Mouse (Mus musculus) heart, postnatal 10 days (tissue): Measurements from ENCODE around the gene H2-Eb1. TPM values are rescaled to one million over a fixed set of nuclear protein-coding genes. Genes with fewer than 3 reads are reported as not detected.
A peak's percentile ranks its signal among the peaks of the same experiment; 100 is the strongest.

Experiments used
- DNase-seq, 2 experiments: peaks; one replicate each; pipeline ENCODE4 v3.0.0; 2021
- intact Hi-C: fragments of 180-260 bp; cut with DNase I; formaldehyde crosslinking; loops from one replicate; pipeline ENCODE4 v1.15.1; 2025
- total RNA-seq, 2 experiments: library from RNA; stranded (reverse); gene quantifications; 2 replicates each; pipeline ENCODE4 v1.2.3; 2021

H2-Eb1 gene
- 1 to 10 TPM; 7.5 to 8.4 TPM for total RNA-seq

DNA sequence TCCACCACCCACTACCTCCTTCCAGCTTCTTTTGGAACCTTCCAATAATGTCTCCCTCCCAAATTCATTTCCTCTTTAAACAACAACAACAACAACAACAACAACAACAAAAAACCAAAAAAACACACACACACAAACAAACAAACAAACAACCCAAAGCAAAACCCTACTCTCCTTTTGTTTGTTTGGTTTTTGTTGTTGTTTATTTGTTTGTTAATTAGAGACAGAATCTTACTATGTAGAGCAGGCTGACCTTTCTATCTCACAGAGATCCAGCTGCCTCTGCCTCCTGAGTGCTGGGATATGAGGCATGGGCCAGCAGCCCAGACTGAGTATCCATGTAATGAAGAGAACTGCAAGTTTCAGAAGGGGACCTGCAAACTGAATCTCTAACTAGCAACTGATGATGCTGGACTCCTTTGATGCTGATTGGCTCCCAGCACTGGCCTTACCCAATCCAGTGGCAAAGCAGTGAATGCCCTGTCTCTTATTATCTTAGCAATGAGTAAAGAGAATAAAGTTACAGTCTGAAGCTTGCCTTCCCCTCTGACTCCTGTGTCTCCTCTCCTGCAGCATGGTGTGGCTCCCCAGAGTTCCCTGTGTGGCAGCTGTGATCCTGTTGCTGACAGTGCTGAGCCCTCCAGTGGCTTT lies at the start of gene H2-Eb1:
Gene H2-Eb1 (plus strand): TSS at position 488 of the 651 bp plus-strand sequence.
- DNase-seq: peak; percentile 90 to 91
- intact Hi-C loops: no loop called here

DNA sequence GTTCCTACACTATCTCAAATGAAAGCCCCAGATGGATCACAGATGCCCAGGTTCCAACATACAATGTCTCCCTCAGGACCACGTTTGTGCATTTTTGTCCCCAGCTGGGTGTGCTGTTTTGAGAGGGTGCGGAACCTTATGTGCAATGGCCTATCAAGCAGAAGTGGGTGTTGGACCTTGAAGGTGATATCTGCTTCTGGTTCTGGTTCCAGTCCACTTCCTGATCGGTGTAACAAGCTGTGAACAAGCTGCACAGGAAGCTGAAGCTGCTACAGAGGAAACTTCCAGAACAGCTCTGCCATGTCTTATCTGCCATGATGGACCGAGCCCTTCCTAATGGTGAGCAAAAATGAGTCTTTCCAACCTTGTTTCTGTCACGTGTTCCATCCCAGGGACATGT lies 49.2 kb upstream of the H2-Eb1 start:
- intact Hi-C loops: no loop called here
- no peak for DNase-seq

DNA sequence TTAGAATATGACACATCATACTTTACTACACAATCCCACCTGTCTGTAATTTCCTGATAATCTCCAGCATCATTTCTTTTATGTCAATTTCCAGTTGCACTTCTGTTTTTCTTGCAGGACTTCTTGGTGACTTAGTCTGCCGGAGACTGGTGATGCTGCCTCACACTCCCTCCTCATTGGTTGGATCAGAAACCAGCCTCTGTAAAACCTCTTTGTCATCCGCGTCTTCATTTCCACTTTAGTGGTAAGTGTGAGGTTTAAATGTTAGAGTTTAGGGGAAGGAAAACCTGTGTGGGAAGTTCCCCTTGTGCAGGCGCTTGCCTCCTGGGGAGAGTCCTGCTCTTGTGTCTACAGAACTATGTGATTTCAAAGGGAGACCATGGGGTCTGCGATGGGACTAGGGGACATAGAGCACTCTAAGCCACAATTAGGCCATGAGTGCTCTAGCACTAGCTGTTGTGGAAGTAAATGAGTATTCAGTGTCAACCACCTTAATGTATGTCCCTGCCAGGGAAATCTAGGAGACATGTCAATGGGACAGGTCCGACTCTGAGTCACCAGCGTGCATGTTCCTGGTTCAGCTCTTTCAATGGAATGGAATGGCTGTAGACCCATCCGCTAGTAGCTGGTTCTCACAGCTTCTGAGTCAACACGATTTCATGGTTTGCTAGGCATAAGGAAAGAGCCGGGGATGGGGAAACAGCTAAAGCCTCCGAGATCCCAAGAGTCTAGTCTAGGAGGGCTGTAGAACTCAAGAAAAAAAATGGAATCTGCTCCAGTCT lies 47.9 kb upstream of the H2-Eb1 start, which contains the start of gene H2-Ab1:
Gene H2-Ab1 (plus strand): TSS at position 96 of the 782 bp plus-strand sequence.
- intact Hi-C loops: no loop called here

DNA sequence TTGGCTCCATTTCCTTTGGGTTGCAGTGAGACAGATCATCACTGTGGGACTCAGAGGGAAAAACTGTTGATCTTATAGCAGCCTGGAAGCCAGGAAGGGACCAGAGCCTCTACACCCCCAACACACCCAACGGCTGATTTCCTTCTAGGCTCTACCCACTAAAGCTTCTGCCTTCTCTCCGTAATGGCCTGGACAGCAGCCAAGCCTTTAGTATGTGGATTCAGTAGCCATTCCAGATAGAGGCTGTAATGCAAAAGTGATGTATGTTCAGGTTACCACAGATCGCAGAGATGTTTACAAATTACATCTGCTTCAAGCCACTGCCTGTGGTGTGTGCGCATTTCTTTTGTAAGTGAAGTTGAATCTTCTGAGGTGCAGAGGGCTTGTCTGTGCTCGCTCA lies 45.1 kb upstream of the H2-Eb1 start:
- no peak for DNase-seq
- intact Hi-C loops: no loop called here

More for the DNA sequence above, 47.9 kb upstream of the H2-Eb1 start, which contains the start of gene H2-Ab1:
- peak; percentile 81 to 91 for DNase-seq

DNA sequence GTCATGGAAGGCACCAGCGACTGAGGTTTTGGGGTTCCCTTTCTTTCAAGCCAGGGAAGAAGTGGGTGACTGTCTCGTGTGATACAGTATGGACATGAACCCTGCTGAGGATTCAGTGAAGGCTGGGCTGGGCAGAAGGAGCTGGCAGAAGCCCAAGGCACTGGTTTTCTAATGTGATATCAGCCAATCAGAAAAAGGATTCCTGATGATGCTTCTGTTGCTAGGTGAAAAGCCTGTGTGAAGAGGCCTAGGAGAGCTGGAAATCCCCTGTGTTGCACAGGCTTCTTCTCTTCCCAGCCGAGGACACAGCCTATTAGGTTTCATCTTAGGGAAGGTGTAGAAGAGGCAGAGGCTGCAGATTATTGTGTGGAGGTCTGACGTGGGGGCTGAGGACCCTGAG lies 44.2 kb upstream of the H2-Eb1 start:
- intact Hi-C loops: no loop called here
- peak; percentile 81 to 88 for DNase-seq

DNA sequence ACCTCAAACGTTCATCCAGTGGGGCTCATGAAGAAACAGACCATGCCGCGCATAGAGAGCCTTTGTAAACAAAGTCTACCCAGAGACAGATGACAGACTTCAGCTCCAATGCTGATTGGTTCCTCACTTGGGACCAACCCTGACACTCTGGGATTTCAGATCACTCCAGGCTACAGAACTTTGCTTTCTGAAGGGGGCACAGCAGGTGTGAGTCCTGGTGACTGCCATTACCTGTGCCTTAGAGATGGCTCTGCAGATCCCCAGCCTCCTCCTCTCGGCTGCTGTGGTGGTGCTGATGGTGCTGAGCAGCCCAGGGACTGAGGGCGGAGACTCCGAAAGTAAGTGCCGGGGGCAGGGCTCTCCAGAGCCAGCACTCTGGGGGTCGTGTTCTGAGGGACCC lies 42.6 kb upstream of the H2-Eb1 start:
- DNase-seq: peak; percentile 82 to 87

DNA sequence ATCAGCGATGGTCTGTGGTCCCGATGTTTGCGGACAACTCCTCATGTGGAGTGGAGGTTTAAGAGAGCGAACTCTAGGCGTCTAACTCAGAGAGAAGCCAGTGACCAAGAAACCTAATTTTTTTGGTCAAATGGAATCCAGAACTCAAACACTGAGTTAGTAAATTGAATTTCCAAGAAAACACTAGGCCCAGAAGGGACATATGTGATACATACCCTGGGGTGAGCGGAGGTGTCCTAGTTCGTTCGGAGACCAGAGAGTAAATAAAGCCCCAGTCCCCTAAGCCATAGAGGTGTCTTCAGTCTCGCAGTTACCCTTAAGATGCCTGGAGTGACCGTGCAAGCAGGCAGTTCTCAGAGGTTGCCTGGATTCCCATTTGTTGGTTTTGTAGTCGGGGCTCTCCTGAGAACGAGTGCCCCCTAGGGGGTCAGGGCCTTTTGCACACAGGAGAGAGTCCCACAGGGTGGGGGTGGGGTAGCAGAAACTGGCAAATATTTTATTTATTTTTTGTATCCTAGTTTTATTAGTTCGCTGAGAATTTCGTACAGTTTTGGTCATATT lies 41.8 kb upstream of the H2-Eb1 start:
- DNase-seq: no peak
- intact Hi-C loops: no loop called here

More for the DNA sequence above, 42.6 kb upstream of the H2-Eb1 start:
- intact Hi-C loops: no loop called here

DNA sequence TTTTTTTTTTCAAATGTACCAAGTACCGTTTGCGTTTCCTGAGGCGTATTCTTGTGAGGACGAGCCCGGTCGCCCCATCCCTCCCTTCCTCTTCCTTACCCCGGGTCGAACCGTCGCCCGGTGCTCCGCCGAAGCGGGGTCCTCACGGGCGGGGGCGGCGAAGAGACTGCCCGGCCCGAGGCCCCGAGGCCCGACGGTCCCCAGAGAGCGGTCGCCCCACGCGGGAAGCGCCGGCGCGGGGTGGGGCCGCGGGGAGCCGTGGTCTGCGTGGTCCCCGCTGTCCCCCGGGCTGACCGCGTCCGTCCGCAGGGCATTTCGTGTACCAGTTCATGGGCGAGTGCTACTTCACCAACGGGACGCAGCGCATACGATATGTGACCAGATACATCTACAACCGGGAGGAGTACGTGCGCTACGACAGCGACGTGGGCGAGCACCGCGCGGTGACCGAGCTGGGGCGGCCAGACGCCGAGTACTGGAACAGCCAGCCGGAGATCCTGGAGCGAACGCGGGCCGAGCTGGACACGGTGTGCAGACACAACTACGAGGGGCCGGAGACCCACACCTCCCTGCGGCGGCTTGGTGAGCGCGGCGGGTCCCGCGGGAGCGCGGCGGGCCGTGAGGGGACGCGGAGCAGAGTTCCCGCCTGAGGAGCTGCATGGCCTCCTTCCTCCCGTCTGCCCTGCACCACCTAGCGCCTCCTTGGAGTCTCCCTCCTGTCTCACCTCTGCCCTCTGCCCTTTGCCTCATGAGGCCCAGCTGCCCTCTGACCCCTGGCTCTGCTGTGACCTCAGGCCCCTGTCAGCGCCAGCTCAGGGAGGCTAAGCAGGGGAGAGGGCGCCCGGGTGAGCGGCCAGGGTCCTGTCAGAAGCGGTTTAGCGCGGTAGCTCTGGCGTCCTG lies 41.0 kb upstream of the H2-Eb1 start:
- peak in 1 of 2 experiments; percentile 23 for DNase-seq
- intact Hi-C loops: no loop called here

DNA sequence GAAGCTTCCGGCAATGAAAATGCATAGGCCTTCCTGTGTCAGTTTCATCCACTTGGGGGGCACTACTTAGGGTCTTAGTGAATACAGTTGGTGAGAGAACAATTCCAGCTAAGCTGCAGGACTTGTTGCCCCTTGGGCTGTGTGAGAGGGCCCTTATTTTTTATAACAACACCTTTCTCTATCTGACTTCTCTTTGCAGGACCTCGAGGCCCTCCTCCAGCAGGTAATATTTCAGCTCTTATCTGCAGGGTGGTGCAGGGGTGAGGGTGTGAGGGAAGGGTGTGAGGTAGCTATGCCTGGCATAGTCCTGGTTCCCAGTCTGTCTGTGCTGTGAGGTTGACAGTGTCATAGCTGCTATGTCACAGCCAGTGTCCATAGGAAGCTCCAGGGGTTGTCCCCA lies 37.4 kb upstream of the H2-Eb1 start:
- DNase-seq: no peak
- intact Hi-C loops: no loop called here

DNA sequence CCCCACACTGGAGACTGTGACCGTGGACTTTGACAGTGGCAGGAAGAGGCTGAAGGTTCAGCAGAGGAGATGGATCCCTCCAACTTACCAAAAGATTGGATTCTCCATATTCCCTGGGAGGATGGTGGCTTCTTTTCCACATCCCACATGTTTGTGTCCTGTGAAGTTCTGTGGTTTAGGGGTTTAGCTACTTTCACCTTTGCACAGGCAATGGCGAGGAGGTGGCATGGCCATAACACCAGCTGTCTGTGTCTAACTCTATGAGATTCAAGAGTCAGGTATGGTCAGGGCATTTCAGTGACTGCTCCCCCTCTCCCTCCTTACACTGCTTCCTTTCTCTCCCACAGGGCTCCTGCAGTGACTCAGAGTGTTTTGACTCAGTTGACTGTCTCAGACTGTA lies 36.9 kb upstream of the H2-Eb1 start:
- no peak for DNase-seq
- intact Hi-C loops: no loop called here

DNA sequence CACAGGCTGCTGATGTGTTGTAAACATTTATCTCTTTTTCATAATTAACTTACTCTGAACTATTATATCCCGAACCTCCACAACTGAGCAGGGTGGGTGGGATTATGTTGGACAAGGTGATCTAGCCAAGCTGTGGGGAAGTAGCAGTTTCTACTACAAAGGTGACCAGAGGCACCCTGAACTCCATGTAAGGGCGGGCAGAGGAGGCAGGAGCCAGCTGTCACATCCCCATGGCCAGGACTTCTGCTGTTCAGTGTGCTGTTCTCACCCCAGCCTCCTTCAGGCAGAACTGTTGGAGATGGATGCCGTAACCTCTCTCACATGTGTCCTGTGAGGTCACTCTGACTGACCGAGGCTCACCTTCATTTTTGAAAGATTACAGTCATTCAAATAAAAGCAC lies 35.9 kb upstream of the H2-Eb1 start:
- DNase-seq: no peak
- intact Hi-C loops: no loop called here

DNA sequence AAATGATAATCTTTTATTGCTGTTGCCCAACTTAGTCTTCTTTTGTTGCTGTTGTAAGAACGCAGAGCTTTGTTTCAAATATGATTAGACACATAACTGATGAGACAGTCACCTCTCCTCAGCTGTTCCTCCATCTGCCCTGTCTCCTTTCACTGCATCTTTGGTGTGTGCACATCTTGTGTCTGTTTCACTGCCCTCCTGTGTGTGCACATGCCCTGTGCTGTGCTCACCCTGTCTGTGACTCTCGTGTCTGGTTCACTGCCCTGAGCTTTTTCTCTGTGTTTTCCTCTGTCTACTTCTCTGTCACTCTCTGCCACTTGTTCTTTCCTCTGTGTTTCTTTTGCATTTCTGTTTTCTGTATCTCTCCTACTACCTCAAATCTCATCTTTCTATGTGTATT lies 35.4 kb upstream of the H2-Eb1 start:
- intact Hi-C loops: no loop called here
- no peak for DNase-seq

DNA sequence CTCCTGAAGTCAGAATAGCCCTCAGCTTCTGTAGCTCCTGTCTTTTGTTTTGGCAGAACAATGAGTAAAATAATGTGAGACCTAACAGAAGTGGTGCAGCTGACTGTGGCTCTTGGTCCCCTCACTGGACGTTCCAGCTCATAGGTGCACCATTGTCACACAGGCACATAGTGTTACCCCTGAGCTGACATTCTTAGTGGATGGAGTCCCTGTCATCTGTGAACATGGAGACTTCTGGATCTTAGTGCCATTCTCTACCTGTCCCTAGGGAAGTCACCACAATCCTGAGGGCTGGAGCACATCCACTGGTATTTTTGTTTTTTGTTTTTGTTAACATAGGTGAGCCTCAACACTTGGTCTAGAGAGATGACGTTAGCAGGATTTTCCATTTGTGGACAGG lies 34.7 kb upstream of the H2-Eb1 start:
- intact Hi-C loops: no loop called here

DNA sequence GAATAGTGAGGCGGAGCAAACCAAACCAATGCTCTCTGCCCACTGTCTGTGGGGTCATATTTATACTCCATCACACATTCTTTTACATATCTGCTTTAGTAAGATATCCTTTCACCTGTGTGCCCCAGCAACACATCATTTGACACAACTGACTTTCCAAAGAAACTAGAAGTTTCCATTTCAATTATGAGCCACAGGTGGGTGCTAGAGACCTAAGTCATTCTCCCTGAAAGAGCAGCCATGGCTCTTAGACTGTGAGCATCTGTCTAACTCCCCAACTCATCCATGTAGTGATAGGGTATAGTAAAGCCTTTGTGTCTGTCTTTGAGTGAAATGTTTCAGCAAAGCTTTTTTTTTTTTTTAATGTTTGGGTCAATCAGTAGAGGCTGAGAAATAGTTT lies 33.6 kb upstream of the H2-Eb1 start:
- DNase-seq: no peak
- intact Hi-C loops: no loop called here

More for the DNA sequence above, 34.7 kb upstream of the H2-Eb1 start:
- DNase-seq: no peak

DNA sequence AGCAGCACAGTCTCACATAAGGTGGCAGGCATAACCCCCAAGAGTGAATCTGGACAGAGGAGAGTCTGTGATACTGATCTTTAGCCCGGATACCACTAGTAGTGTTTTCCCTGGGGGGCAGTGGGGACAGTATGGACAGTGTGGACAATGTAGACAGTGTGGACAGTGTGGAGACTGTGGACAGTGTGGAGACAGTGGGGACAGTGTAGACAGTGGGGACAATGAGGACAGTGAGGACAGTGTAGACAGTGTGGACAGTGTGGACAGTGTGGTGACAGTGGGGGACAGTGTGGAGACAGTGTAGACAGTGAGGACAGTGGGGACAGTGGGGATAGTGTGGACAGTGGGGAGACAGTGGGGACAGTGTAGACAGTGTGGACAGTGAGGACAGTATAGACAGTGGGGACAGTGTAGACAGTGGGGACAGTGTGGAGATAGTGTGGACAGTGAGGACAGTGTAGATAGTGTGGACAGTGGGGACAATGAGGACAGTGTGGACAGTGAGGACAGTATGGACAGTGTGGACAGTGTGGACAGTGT lies 25.1 kb upstream of the H2-Eb1 start:
- intact Hi-C loops: no loop called here
- DNase-seq: no peak

DNA sequence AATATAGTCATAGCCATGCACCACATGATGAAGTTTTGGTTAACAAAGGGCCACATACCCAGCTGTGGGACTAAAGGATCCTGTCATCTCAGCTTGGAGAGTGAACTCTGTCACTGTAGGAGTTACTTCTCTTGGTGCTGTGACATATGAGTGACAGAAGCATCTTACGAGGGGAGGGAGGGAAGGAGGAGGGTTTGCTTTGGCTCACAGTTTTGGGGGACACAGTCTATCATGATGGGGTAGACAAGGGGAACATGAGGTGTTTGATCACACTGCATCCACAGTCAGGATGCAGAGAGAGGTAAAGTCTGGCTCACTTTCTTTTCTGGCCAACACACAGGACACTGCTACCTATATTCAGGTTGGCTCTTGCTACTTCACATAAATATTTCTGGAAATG lies 23.8 kb upstream of the H2-Eb1 start:
- intact Hi-C loops: no loop called here

DNA sequence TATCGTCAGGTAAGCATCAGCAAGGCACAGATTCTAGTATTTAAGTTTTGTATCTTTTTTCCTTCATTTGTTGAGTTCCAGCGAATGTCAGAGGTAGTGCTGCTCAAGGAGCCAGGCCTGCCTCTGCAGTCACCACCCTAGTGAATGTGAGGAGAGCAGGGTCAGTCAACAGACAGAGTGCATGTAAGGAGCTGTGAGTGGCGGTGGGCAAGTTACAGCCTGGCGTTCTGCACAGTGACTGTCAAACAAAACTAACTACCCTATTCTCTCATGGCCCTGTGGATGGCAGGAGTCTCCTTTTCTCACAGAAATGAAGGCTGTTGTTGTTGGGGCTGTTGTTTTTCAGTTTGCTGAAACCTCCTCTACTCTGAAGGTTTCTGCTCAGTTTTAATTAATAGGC lies 20.3 kb upstream of the H2-Eb1 start:
- intact Hi-C loops: no loop called here
- no peak for DNase-seq

More for the DNA sequence above, 23.8 kb upstream of the H2-Eb1 start:
- DNase-seq: no peak

DNA sequence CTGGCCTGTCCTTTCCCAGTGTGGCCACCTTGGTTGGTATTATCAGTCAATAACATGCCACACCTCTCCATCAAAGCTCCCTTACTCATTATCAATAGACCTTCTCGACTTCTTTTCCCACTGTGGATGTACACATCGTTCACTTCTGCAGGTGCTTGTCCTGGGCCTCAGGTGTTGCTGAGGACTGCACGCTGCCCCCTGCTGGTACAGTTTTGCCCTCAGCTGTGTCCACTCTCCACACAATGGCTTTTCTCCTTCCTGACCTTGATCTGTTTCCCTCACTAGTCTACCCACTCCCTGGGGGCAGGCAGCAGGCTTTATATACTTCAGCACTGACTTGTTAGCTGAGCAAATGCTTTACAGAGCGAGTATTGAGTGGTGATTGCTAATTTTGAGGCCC lies 19.8 kb upstream of the H2-Eb1 start:
- intact Hi-C loops: no loop called here

DNA sequence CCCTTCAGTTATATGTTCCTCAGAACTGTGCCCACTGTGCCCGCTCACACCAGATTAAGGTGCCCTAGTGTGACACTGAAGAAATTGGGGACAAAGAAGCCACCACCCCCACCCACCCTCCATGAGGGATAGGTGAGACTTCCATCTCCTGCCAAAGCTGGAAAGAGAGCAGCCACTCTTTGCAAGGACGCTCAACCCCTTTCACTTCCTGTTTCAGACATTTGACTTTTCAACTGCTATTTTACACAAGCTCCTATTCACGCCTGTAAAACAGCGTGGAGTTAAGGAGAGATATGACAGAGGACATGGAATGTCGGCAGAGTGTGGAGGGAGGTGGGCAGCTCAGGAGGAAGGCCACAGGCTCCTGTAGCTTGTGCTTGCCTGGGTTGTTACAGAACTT lies 19.2 kb upstream of the H2-Eb1 start:
- intact Hi-C loops: no loop called here
- DNase-seq: no peak

More for the DNA sequence above, 19.8 kb upstream of the H2-Eb1 start:
- no peak for DNase-seq

DNA sequence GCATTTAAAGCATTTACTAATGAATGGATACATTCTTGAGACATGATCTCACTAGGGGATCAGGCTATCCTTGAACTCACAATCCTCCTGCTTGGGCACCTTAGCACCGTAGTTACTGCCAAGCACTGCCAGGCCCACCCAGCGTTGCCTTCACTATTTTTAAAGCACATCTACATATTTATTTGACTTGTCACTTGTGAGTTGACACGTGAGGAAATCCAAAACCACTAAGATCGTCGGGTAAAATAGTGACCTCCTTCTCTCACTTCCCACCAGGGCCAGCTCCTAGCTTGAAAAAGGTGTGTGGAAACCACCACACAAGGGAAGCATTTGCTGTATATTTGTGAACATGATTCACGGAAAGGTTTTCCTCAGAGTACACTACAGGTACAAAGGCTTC lies 18.7 kb upstream of the H2-Eb1 start:
- DNase-seq: no peak
- intact Hi-C loops: no loop called here

DNA sequence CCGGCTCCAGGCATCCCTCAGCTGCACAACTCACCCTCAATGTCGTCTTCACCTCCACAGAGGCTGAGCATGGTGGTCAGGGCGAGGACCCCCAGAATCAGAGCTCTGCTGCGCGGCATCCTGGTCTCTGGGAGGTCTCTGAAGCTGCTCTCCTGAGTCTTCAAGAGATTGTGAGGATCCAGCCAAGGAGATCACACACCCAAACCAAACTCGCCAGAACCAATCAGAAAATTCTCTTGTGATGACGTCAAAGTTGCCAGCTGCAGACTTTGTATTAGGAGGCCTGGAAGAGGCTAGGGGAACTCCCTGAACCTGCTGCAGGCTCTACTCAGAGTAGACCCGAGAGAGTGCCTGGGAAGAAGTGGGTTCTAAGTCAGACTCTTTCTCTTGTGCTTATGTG lies 18.0 kb upstream of the H2-Eb1 start, which contains the start of gene H2-Aa:
Gene H2-Aa (minus strand): TSS at position 176 of the 400 bp plus-strand sequence.
- intact Hi-C loops: no loop called here
- peak; percentile 92 to 93 for DNase-seq
